ENCODE assay signal across 9 mouse cellular contexts in the genomic region with DNA sequence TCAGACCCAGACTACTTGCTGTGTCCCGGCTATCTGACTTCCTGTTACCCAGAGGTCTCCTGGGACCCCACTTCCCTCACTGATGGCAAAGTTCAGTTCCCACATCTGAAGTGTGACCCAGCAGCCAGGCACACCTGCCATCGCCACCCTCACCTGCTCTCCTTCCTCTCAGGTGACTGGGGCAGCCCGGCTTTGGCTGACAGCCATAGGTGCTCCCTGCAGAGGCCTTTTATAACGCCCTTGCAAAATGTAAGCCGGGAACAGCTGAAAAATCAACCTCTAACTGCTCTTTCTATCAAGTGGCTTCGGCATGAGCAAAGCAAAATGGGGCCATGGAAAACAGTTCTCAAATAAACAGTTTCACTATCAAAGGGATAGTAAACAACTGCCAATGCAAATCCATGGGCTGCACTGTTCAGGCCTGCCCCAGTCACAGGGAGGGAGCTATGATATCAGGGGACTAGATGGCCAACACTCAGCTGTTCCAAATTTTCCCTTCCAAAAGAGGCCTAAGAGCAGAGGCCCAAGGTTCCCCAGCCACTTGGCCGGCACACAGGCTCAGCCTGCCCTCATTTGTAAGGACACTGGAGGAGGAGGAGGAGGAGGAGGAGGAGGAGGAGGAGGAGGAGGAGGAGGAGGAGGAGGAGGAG. TPM values are rescaled to one million over a fixed set of nuclear protein-coding genes. Genes with fewer than 3 reads are reported as not detected.
A peak's percentile ranks its signal among the peaks of the same experiment; 100 is the strongest.
DNase-seq lines count a peak whose midpoint lies in the region; ATAC-seq lines count a peak whose summit lies in the region.
"Had no signal": no experiment of that assay in that cellular context is flagged by ENCODE, and none has a peak within 500 bp of the region (broad histone marks: within the 10 kb centered on the region; RNA-seq: fewer than 3 reads in every experiment).

No protein-coding gene starts in this region.

- H3K4me1 ChIP-seq in midbrain, embryonic 13.5 days (replicated peaks): peaks cover 11% of the 10 kb centered on the region

- H3K9ac ChIP-seq in midbrain, embryonic 13.5 days (replicated peaks): no peak overlapping the region
- H3K9ac ChIP-seq: limb, embryonic 15.5 days had no signal

- DNase-seq in frontal cortex, postnatal 25 days (ENCODE audit: low spot score in 2 of 2): no peak
- peak; percentile 92 for DNase-seq in adipocyte (ENCODE audit: low spot score)
- peak; percentile 77 for DNase-seq in gastrocnemius, postnatal 25 days
- DNase-seq in kidney, postnatal 25 days: peak; percentile 60 to 72
- DNase-seq in embryo, embryonic 10 days (ENCODE audit: low spot score): no peak

- no peaks in the 10 kb centered on the region for H3K36me3 ChIP-seq in midbrain, embryonic 13.5 days
- H3K36me3 ChIP-seq: limb, embryonic 15.5 days had no signal

- no peaks in the 10 kb centered on the region for H3K27me3 ChIP-seq in midbrain, embryonic 13.5 days
- H3K27me3 ChIP-seq: limb, embryonic 15.5 days had no signal

- 0 out of 2 replicates have a peak, but pooled peaks have one; percentile 25 for ATAC-seq in frontal cortex, adult (ENCODE audit: low TSS enrichment)
- no peak for ATAC-seq in megakaryocyte progenitor cell, adult 5-6 weeks (replicated peaks; ENCODE audit: poor library complexity)
- no peak for ATAC-seq in midbrain, embryonic 13.5 days

- no peak overlapping the region for H3K4me3 ChIP-seq in midbrain, embryonic 13.5 days (replicated peaks)
- H3K4me3 ChIP-seq: limb, embryonic 15.5 days had no signal

- H3K4me2 ChIP-seq in midbrain, embryonic 13.5 days (replicated peaks): no peak overlapping the region
- H3K4me2 ChIP-seq: limb, embryonic 15.5 days had no signal

- no peaks in the 10 kb centered on the region; the same call in 1 of the 2 replicates for H3K9me3 ChIP-seq in midbrain, embryonic 13.5 days
- H3K9me3 ChIP-seq: limb, embryonic 15.5 days had no signal

- H3K27ac ChIP-seq in midbrain, embryonic 13.5 days: no peak overlapping the region

- WGBS in midbrain, embryonic 13.5 days: 68% methylated on average over 6 of the region's 7 CpGs

RNA-seq across cellular contexts. Expression of gene Sgms1, which starts 12.5 kb away (rescaled TPM):
- total RNA-seq in gastrocnemius, postnatal 25 days (2021): 10 to 100 TPM; 37.2 to 42.0 TPM
- total RNA-seq in megakaryocyte progenitor cell, adult 5-6 weeks (2015): 15.9 and 24.8 TPM in 2 replicates
- total RNA-seq in megakaryocyte progenitor cell, adult 5-6 weeks (2017): 16.4 and 21.5 TPM in 2 replicates
- 11.1 and 12.7 TPM in 2 replicates for polyA plus RNA-seq in midbrain, embryonic 13.5 days (2015; fragmentation: Nextera tagmentation; extraction: Ambion mirVana)

Comparison
In these comparisons a context has a peak if more than half of its experiments do, and no peak if none do; other contexts are left out.
1. DNase-seq: peak in adipocyte (single experiment), gastrocnemius, postnatal 25 days (single experiment) and kidney, postnatal 25 days (2 of 2); none in frontal cortex, postnatal 25 days (0 of 2) and embryo, embryonic 10 days (single experiment).